Mouse (Mus musculus): ENCODE measurements around the gene Armh3. TPM values are rescaled to one million over a fixed set of nuclear protein-coding genes. Genes with fewer than 3 reads are reported as not detected.

The Armh3 gene
- total and polyA plus RNA-seq, 3 experiments: 4.1 to 10.8 TPM; not detected in 1

- no peak for TF ChIP-seq POLR2AphosphoS2 (IDR thresholded peaks at IDR 0.05; ENCODE audit: low read length)
- TF ChIP-seq E2F4 (IDR thresholded peaks at IDR 0.05; ENCODE audit: borderline replicate concordance, low read depth, low read length): no peak
- no peak for TF ChIP-seq ELF1 (IDR thresholded peaks at IDR 0.05; ENCODE audit: low read depth, low read length)
- no peak for TF ChIP-seq ZKSCAN1 (IDR thresholded peaks at IDR 0.05; ENCODE audit: low read depth, low read length)
- TF ChIP-seq MXI1 (IDR thresholded peaks at IDR 0.05; ENCODE audit: low read depth, low read length): peak; percentile 60; the same call in 1 of the 2 replicates
- no peak for TF ChIP-seq USF1 (IDR thresholded peaks at IDR 0.05; ENCODE audit: low read depth, low read length)
- TF ChIP-seq ZNF384 (IDR thresholded peaks at IDR 0.05; ENCODE audit: low read depth, low read length): no peak
- TF ChIP-seq RAD21 (IDR thresholded peaks at IDR 0.05; ENCODE audit: low read depth, low read length): no peak
- TF ChIP-seq HCFC1 (IDR thresholded peaks at IDR 0.05; ENCODE audit: low read depth, low read length): no peak
- TF ChIP-seq USF2 (IDR thresholded peaks at IDR 0.05; ENCODE audit: borderline replicate concordance in 1 of 2, insufficient read depth in 1 of 2, low read depth in 1 of 2, low read length in 2 of 2): no peak
- TF ChIP-seq ZC3H11A (IDR thresholded peaks at IDR 0.05; ENCODE audit: low read depth, low read length): no peak
- no peak for TF ChIP-seq MAFK (IDR thresholded peaks at IDR 0.05; ENCODE audit: borderline replicate concordance, low read depth, low read length)
- no peak for TF ChIP-seq MEF2A (IDR thresholded peaks at IDR 0.05; ENCODE audit: extremely low read depth, insufficient replicate concordance, low read depth, low read length, poor library complexity, severe bottlenecking)
- no peak for TF ChIP-seq JUND (IDR thresholded peaks at IDR 0.05; ENCODE audit: low read depth, low read length)
Measured at GRCm38 (mm10) chr19:45802702-45803101, 195.6 kb downstream of the Armh3 start (continued).

GRCm38 (mm10) chr19:45796879-45797278 lies 201.4 kb downstream of the Armh3 start:
- no peak for TF ChIP-seq NRF1 (IDR thresholded peaks at IDR 0.05; ENCODE audit: insufficient read depth, low read depth, low read length, poor library complexity, severe bottlenecking)
- TF ChIP-seq SIN3A (IDR thresholded peaks at IDR 0.05; ENCODE audit: low read length): no peak
- no peak for TF ChIP-seq MAZ (IDR thresholded peaks at IDR 0.05; ENCODE audit: low read depth, low read length)
- TF ChIP-seq RCOR1 (IDR thresholded peaks at IDR 0.05; ENCODE audit: low read depth, low read length): no peak
- TF ChIP-seq ELF1 (IDR thresholded peaks at IDR 0.05; ENCODE audit: low read depth, low read length): no peak
- TF ChIP-seq CHD1 (IDR thresholded peaks at IDR 0.05; ENCODE audit: low read depth, low read length): no peak
- no peak for TF ChIP-seq CHD2 (IDR thresholded peaks at IDR 0.05; ENCODE audit: low read length)
- no peak for TF ChIP-seq POLR2AphosphoS5 (IDR thresholded peaks at IDR 0.05; ENCODE audit: borderline replicate concordance, low read depth, low read length)
- no peak for TF ChIP-seq UBTF (IDR thresholded peaks at IDR 0.05; ENCODE audit: borderline replicate concordance, insufficient read depth, low read depth, low read length)
- no peak for TF ChIP-seq MXI1 (IDR thresholded peaks at IDR 0.05; ENCODE audit: low read depth, low read length)
- no peak for TF ChIP-seq MYB (IDR thresholded peaks at IDR 0.05; ENCODE audit: low read depth, low read length)
- TF ChIP-seq MAFK (IDR thresholded peaks at IDR 0.05; ENCODE audit: borderline replicate concordance, low read depth, low read length): no peak
- Histone ChIP-seq H3K36me3 (ENCODE audit: control insufficient read depth in 1 of 2, insufficient read depth in 2 of 2, low read length in 2 of 2) (no peaks in the 10 kb centered on the region), H3K79me2 (ENCODE audit: control insufficient read depth, insufficient read depth, low read length, poor library complexity) (no peaks in the 10 kb centered on the region), H3K27me3 (ENCODE audit: control insufficient read depth in 1 of 2, insufficient read depth in 2 of 2, low read length in 2 of 2) (no peaks in the 10 kb centered on the region), H3K9me3 (replicated peaks; ENCODE audit: insufficient read depth, low read length) (no peaks in the 10 kb centered on the region), H3K4me1 (ENCODE audit: control insufficient read depth in 1 of 2, insufficient read depth in 2 of 2, low read length in 2 of 2) (no peaks in the 10 kb centered on the region), H3K9ac (ENCODE audit: control insufficient read depth, low read depth, low read length, poor library complexity, severe bottlenecking) (no peak overlapping the region), H3K27ac (ENCODE audit: control insufficient read depth, low read depth, low read length) (no peak overlapping the region), H3K4me3 (ENCODE audit: control insufficient read depth in 1 of 2, insufficient read depth in 1 of 2, low read depth in 2 of 2, low read length in 2 of 2) (no peak overlapping the region)
- no peak for DNase-seq (ENCODE audit: low read depth, low spot score)

All from MEL (cell line).